Mouse (Mus musculus): ENCODE measurements at regions not wholly inside any gene's neighbourhood (a gene's known extent, or its start where the extent isn't known, plus 50 kb on each side); places are given as distances from the start of the nearest gene placed in this dataset.

DNA sequence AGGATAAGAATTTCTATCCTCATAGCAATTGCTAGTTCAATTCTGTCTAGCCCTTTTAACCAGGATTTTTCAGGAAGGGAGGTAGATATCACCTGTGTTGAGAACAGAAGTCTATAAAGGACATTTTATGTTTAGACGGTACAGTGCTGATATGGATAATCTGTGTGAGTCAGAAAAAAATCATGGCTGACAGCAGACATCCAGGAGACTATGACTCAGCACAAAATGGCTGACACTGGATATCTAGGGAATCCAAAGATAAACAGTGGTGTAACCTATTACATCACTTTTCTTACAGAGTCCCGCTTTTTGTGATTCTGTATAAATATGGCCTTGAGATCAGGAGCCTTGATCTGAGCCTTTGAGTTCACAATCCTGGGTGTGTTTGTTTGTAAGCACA lies 137.8 kb upstream of the Iqcj start:
- TF ChIP-seq POLR2A (IDR thresholded peaks at IDR 0.05; ENCODE audit: low read depth, low read length) (no peak), MAX (IDR thresholded peaks at IDR 0.05; ENCODE audit: low read length) (no peak), CTCF (conservative IDR thresholded peaks at IDR 0.05 in 1 of 2, IDR thresholded peaks at IDR 0.05 in 1 of 2; ENCODE audit: low read depth in 2 of 2, low read length in 2 of 2) (no peak), TBP (conservative IDR thresholded peaks at IDR 0.05; ENCODE audit: low read depth, low read length) (no peak), ZMIZ1 (IDR thresholded peaks at IDR 0.05; ENCODE audit: low read depth, low read length) (no peak), POLR2AphosphoS2 (IDR thresholded peaks at IDR 0.05; ENCODE audit: low read depth, low read length) (no peak), ETS1 (conservative IDR thresholded peaks at IDR 0.05; ENCODE audit: low read depth, low read length) (no peak), ZNF384 (IDR thresholded peaks at IDR 0.05; ENCODE audit: low read depth, low read length) (no peak), MEF2A (IDR thresholded peaks at IDR 0.05; ENCODE audit: borderline replicate concordance, low read depth, low read length) (no peak), MAZ (IDR thresholded peaks at IDR 0.05; ENCODE audit: low read depth, low read length) (no peak), ELF1 (IDR thresholded peaks at IDR 0.05; ENCODE audit: low read depth, low read length) (no peak), MYC (IDR thresholded peaks at IDR 0.05; ENCODE audit: low read depth, low read length) (no peak), PAX5 (IDR thresholded peaks at IDR 0.05; ENCODE audit: low read length) (no peak), E2F4 (IDR thresholded peaks at IDR 0.05; ENCODE audit: insufficient replicate concordance, low read depth, low read length) (no peak)

All from CH12.LX (cell line).